Mouse (Mus musculus): Measurements from ENCODE around the gene Iqcc. TPM values are rescaled to one million over a fixed set of nuclear protein-coding genes. Genes with fewer than 3 reads are reported as not detected.

Iqcc gene
- 42.1 and 57.1 TPM in 2 replicates for polyA plus RNA-seq (2012; rRNA removed; ENCODE audit: low replicate concordance)

GRCm38 (mm10) chr4:129618786-129619691 lies at the start of gene Iqcc:
Gene Iqcc (minus strand): TSS chr4:129619099.

GRCm38 (mm10) chr4:129640638-129641467 lies 22.0 kb upstream of the Iqcc start, which contains the start of gene Txlna:
Gene Txlna (minus strand): TSS chr4:129641065.

GRCm38 (mm10) chr4:129623681-129624091 lies 4.8 kb upstream of the Iqcc start, which contains the start of gene Ccdc28b:
Gene Ccdc28b (minus strand): TSS chr4:129623947.

GRCm38 (mm10) chr4:129614093-129614492 lies 4.8 kb downstream of the Iqcc start, which contains the start of gene Dcdc2b:
Gene Dcdc2b (minus strand): TSS chr4:129614257.

GRCm38 (mm10) chr4:129600233-129601158 lies 18.4 kb downstream of the Iqcc start, which contains the start of the genes Eif3i and Tmem234:
Gene Eif3i (minus strand): TSS chr4:129600648.
Gene Tmem234 (plus strand): TSS chr4:129600668.

GRCm38 (mm10) chr4:129578466-129578865 lies 40.4 kb downstream of the Iqcc start, which contains the start of gene Fam167b:
Gene Fam167b (minus strand): TSS chr4:129578549.

GRCm38 (mm10) chr4:129573430-129573829 lies 45.5 kb downstream of the Iqcc start, which contains the start of gene Lck:
Gene Lck (minus strand): TSS chr4:129573641.

Other genes starting within 250 kb of the Iqcc start
- 12.2 and 16.3 TPM in 2 replicates for gene Zbtb8a, start 241.0 kb downstream of the Iqcc start, polyA plus RNA-seq (2012; rRNA removed; ENCODE audit: low replicate concordance)
- 0.49 and 0.75 TPM in 2 replicates for gene Zbtb8b, start 178.2 kb downstream of the Iqcc start, polyA plus RNA-seq (2012; rRNA removed; ENCODE audit: low replicate concordance)
- 16.3 and 19.6 TPM in 2 replicates for gene Bsdc1, start 157.5 kb downstream of the Iqcc start, polyA plus RNA-seq (2012; rRNA removed; ENCODE audit: low replicate concordance)
- gene Tssk3, start 128.1 kb downstream of the Iqcc start, polyA plus RNA-seq (2012; rRNA removed; ENCODE audit: low replicate concordance): not detected in 2 replicates
- gene Fam229a, start 127.9 kb downstream of the Iqcc start, polyA plus RNA-seq (2012; rRNA removed; ENCODE audit: low replicate concordance): 0.80 TPM in 1 of 2 replicates, not detected in the other
- gene Marcksl1, start 105.5 kb downstream of the Iqcc start, polyA plus RNA-seq (2012; rRNA removed; ENCODE audit: low replicate concordance): 45.2 and 71.8 TPM in 2 replicates
- gene Hdac1, start 76.4 kb downstream of the Iqcc start, polyA plus RNA-seq (2012; rRNA removed; ENCODE audit: low replicate concordance): 48.9 and 65.4 TPM in 2 replicates
- 83.2 and 90.2 TPM in 2 replicates for gene Lck, start 45.5 kb downstream of the Iqcc start, polyA plus RNA-seq (2012; rRNA removed; ENCODE audit: low replicate concordance)
- 5.7 and 7.0 TPM in 2 replicates for gene Fam167b, start 40.5 kb downstream of the Iqcc start, polyA plus RNA-seq (2012; rRNA removed; ENCODE audit: low replicate concordance)
- 207 and 300 TPM in 2 replicates for gene Eif3i, start 18.5 kb downstream of the Iqcc start, polyA plus RNA-seq (2012; rRNA removed; ENCODE audit: low replicate concordance)
- gene Tmem234, start 18.4 kb downstream of the Iqcc start, polyA plus RNA-seq (2012; rRNA removed; ENCODE audit: low replicate concordance): 162 and 188 TPM in 2 replicates
- gene Dcdc2b, start 4.8 kb downstream of the Iqcc start, polyA plus RNA-seq (2012; rRNA removed; ENCODE audit: low replicate concordance): 2.0 and 2.8 TPM in 2 replicates
- 20.3 and 21.3 TPM in 2 replicates for gene Ccdc28b, start 4.8 kb upstream of the Iqcc start, polyA plus RNA-seq (2012; rRNA removed; ENCODE audit: low replicate concordance)
- gene Txlna, start 22.0 kb upstream of the Iqcc start, polyA plus RNA-seq (2012; rRNA removed; ENCODE audit: low replicate concordance): 30.1 and 36.2 TPM in 2 replicates
- gene Kpna6, start 53.7 kb upstream of the Iqcc start, polyA plus RNA-seq (2012; rRNA removed; ENCODE audit: low replicate concordance): 25.7 and 52.9 TPM in 2 replicates
- 33.4 and 41.8 TPM in 2 replicates for gene Tmem39b, start 77.7 kb upstream of the Iqcc start, polyA plus RNA-seq (2012; rRNA removed; ENCODE audit: low replicate concordance)
- gene Khdrbs1, start 123.2 kb upstream of the Iqcc start, polyA plus RNA-seq (2012; rRNA removed; ENCODE audit: low replicate concordance): 15.1 and 85.6 TPM in 2 replicates
- gene Ptp4a2, start 192.1 kb upstream of the Iqcc start, polyA plus RNA-seq (2012; rRNA removed; ENCODE audit: low replicate concordance): 41.6 and 80.5 TPM in 2 replicates